Mouse (Mus musculus): ENCODE data around the gene Cbln3.

Cbln3 gene

DNA sequence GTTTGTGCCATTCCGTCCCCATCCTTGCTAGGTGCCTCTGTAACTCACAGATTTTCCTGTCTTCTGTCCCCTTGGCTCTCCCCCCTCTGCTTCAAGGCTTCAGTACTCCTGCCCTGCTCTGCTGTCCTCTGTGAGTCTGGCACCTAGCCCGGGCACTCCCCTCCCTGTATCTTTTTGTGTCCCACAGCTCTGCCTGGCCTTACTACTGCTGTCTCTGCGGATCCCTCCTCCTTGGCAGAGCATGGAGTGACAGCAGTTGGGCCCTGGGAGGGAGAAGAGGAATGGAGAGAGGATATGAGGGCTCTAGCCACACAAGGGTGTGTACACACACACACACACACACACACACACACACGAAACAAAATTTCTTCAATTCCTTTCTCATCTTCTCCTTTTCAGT is at the start of gene Cbln3:
Cbln3 (minus strand) TSS at position 227 of the 400 bp plus-strand sequence.
- peak; percentile 69 to 88 for DNase-seq

DNA sequence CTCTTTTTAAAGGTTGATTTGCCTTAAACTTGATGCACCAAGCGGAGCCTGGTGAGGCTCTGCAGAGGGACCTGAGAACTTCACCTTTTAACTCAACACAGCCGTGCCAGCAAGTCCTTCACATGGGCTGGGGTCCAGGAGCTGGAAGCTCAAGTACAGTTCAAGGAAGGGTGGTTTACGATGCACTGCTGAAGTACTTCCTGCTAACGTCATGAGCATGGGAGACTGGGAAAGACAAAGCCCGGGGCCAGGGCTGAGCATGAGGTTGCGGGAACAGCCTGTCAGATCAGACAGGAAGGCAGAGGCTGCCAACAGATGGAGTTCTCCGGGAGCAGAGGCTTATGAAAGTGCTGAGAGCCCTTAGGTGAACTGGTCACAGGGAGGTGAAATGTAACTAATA is 49.4 kb upstream of the Cbln3 start:
- peak; percentile 85 to 92 for DNase-seq

- no peak for DNase-seq
Measured at GRCm38 (mm10) chr14:55929263-55929997, 45.2 kb upstream of the Cbln3 start.

DNA sequence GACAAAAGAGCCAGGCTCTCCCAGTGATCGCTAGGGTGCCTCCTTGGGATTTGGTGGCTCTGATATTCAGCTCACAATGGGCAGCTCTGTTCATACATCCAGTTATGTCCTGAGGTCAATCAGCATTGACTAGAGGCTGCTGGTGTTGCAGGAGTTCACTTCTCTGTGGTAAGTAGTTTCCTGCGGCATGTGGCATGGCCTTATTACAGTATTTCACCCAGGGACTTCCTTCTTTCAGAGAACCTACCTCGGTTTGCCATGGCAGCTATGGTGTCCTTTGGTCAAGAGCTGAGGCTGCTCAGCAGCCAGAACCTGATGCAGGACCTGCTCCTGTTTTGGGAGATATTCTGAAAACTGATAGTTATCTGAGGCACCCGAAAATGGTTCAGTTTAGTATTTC is 42.7 kb upstream of the Cbln3 start:
- no peak for DNase-seq

DNA sequence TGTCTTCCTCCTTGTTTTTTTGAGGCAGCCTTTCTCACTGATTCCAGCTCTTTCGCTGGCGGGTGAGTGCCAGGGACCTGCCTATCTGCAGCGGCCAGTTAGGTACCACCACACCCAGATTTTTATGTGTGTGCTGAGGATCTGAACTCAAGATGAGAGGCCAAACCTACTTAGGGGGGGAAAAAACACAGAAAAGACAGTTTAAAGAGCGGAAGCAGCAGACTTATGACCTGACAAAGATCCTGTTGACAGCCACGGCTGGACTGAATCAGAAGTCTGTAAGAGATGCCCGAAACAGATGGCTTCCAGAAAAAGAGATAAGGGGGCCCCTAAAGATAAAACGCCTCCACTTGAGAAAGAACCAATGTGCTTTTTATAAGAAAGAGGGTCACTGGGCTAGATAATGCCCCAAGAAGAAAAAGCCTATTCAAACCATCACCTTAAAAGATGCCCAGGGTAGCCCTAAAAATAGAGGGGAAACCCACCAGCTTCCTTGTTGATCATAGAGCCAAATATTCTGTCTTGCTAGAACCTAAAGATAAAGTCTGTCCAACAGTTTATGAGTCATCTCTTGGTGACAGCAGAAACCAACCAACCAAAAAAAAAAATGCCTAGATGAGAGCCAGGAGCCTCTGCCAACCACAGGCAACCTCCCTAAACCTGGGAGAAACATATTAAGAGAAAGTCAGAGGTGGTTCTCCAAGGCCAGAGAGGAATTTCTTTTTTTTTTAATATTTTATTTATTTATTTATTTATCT is 38.5 kb upstream of the Cbln3 start:
- DNase-seq = no peak

DNA sequence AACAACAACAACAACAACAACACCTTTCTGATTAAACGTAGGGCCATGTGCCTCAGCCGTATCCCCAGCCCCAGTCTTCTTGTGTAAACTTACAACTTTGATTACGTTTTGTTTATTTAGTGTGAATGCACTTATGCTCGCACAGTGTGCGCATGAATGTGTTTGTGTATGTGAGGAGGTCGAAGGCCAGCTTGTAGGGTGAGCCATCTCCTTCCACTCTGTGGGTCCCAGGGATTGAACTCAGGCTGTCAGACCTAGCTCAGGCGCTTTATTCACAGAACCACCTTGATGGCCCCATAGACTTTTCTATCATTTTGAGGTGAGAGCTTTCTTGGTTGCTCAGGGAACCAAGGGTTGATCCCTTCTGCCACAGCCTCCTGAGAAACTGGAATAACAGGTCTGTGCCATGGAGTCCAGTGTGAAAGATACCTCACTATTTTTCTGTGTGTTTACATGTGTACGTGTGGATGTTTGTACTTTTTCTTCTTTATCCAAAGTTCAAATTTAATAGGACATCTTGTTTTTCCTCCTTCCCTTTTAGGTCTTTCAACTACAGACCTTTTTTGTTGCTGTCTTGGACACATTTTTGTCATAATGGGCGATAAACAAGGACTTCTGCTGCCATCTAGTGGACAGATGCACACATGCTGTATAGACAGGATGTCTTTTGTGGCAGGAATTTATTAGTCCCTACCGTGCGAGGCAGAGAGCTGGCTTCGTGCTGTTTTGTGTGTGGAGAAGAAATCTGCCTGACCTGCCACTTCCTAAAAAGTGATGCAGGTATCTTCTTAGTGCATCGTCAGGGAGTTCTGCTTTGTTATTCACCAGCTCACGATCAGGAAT is 34.3 kb upstream of the Cbln3 start:
- peak in 1 of 2 experiments; percentile 78 for DNase-seq

- DNase-seq = no peak
Measured at GRCm38 (mm10) chr14:55913406-55913805, 29.2 kb upstream of the Cbln3 start.

GRCm38 (mm10) chr14:55905518-55905917 is 21.3 kb upstream of the Cbln3 start:
- no peak for DNase-seq

- no peak for DNase-seq
Measured at GRCm38 (mm10) chr14:55900414-55900755, 16.2 kb upstream of the Cbln3 start.

DNA sequence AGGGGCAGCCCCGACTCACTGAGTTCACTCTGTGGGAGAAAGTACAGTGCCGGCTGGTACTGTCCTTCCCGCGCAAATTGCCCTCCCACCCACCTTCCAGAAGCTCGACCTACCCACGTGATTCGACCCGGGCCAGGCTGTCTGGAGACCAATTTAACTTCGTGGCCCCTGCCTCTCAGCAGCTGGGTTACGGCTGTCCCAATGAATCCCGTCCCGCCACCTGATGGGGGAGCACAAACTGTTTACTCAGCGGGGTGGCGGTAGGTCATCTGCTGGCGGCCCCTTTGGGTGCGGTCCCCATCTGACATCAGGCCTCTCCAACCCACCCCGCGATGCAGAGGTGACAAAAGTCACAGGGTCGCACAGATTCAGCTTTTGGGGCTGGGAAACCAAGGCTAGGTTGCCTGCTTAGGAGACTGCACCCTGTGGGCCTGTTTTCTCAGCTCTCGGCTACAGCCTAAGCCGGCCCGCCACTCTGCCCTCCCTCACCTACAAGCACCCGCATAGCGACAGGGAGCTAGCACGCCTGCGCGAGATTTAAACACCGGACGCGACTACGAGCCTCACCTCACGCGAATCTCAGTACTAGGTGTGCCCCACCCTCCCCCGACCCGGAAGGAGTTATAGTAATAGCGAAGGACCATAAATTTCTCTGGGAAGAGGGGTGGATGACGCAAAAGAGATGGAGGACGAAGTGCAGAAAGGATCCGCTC is 15.7 kb upstream of the Cbln3 start, which contains the start of gene Sdr39u1:
Sdr39u1 (minus strand) TSS at position 593 of the 713 bp plus-strand sequence.
- peak; percentile 90 to 92 for DNase-seq

DNA sequence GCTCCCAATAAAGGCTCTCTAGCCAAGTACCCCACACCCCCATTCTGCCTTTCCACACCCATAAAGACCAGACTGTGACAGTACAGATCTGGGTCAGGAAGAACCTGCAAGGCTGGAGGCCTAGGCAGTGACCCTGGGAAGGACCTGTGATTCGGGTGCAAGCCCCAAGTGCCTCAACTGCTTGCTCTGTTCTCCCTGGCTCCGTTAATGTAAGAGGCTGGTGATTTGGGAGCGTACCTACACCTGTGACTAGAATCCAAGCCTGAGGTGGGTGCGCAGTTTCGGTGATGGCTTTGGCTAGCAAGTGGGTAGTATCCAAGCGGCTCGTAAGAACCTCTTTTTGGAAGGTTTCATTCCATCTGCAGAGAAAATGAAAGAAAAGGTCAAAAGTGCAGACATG is 14.8 kb upstream of the Cbln3 start:
- no peak for DNase-seq

DNA sequence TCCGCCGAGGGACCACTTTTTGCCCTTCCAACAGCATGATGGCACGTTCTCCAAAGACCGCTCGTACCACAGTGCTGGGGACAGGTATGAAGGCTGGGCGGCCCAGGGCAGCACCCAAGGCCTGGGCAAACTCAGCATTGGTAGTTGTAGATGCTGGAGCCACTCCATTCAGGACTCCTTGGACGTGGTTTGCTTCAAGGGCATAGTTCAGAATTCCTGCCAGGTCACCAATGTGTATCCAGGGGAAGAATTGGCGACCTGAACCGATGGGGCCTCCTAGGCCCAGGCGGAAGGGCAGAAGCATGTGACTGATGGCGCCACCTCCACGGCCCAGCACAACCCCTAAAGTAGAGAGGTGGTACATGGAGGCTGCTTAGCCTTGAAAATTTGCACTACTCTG is 13.5 kb upstream of the Cbln3 start:
- DNase-seq = no peak

DNA sequence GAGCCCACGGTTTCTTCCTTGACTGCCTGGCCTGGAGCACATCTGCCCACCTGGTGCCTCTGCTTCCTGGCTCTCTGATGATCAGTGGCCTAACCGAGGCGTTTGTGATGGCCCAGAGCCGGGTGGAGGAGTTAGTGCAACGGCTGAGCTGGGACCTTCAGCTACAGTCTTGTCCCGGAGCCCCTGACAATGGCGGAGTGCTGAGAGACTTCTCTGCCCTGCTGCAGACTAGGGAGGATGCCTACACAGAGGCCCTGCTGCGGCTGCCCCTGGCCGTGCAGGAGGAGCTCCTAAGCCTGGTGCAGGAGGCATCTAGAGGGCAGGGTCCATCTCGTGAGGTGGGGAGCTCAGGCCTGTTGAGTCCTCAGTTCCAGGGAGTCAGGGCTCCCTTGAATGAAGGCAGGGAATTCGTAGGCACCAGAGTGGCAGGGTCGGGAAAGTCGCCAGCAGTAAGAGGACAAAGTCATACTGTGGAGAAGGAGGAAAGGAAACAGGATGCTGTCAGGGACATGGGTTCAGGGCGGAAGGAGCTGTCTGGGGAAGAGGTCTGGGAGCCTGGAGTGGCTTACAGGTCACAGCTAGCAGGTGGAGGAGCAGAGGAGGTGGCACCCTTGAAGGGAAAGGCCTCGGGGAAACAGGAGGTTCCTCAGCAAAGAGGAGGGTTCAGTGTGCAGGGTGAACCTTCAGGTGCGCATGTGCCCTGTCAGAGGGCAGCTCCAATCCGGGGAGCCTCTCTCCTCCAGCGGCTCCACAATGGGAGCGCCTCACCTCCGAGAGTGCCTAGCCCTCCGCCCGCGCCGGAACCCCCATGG is 2.6 kb upstream of the Cbln3 start:
- DNase-seq = no peak

GRCm38 (mm10) chr14:55885791-55886271 is 1.6 kb upstream of the Cbln3 start:
- peak; percentile 70 to 73 for DNase-seq

DNA sequence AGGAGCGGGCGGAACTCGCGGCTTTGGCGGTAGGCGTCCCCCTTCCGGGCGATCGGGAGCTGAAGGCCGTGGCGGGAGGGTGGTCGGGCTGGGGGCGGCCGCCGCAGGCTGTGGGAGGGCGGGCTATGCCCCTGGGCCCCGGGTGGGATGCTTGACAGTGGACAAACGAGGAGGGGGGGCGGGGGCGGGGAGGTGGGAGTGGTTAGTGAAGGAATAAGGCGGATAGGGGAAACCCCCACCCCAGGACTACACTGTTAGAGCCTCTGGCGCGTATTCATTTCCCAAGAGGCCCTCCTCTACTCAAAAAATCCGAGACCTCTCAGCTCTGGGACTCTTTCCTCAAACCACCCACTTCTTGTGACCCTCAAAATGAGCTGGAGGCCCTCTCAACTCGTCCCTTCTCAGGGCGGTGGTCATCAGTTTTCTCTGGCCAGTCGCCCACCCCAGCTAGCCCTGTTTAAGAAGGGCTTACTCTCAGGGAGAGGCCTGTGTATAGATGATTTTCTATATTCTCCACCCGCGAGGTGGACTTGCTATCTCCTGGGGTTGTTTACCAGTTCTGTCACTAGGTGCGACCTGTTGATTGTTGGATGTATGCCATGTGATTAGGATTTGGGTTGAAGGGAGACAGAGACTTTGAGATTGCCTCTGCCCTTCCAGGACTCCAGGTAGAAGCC is 1.1 kb upstream of the Cbln3 start:
- DNase-seq = no peak

DNA sequence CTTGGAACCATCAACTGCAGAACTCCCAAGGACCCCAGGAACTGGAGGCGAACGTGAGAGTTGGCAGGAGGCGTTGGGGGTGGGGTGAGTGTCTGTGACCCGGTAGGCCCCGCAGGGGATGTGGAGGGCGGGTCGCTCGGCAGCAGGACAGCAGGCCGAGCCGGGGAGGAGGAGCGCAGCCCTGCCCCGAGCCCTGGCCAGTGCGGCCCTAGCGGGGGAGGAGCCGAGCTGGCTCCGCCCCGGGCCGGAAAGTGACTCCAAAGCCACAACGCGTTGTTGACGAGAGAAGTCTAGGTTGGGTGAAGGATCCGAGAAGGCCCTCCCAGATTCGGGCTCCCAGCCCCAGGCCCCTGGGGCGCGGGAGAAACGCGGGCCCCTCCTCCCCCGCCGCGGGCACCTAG is 521 bp upstream of the Cbln3 start, which contains the start of gene Khnyn:
Khnyn (plus strand) TSS at position 235 of the 401 bp plus-strand sequence.
- DNase-seq = peak; percentile 94 to 98

DNA sequence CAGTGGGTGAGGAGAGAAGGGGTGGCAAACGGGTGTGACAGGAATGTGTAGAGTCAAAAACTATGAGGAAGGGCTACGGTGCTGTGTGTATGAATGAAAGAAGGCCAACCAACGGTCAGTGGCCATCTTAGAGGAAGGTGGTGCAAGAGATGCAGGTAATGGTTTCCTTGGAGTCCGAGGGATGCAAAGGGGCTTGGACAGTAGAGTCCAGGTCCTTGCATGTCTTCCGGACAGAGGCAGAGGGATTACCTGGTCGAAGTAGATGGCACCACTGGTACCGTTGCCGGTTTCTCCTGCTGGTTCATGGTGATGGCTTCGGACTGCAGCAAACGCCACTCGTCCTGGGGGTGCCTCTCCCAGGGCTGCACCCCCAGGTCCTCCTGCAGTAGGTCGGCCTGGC is 529 bp downstream of the Cbln3 start:
- DNase-seq = no peak

DNA sequence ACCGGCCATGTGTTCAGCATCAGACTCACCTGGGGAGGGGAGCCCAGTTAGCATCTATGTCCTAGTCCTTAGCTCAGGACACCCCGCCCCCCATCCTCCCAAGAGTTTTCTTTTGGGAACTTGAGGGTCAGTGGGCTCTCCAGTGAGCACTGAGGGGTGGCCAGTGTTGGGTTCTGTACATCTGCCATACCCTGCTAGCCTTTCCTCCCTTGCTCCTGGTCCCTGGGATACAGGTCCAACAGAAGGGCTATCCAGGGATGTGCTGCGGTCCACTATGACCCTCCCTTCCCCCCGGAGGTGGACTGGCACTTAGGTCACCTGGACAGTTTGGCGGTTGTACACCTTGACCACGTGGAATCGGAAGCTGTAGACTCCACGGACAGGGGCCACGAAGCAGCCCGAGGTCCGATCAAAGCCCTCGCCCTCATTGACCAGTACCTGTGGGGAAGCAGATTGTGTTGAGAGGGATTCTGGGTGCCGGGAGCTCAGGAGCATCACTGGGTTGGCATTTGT is 987 bp downstream of the Cbln3 start:
- DNase-seq = no peak

- no peak for DNase-seq
Measured at GRCm38 (mm10) chr14:55882171-55882641, 2.0 kb downstream of the Cbln3 start.

- no peak for DNase-seq
Measured at GRCm38 (mm10) chr14:55880982-55881381, 3.2 kb downstream of the Cbln3 start.

DNA sequence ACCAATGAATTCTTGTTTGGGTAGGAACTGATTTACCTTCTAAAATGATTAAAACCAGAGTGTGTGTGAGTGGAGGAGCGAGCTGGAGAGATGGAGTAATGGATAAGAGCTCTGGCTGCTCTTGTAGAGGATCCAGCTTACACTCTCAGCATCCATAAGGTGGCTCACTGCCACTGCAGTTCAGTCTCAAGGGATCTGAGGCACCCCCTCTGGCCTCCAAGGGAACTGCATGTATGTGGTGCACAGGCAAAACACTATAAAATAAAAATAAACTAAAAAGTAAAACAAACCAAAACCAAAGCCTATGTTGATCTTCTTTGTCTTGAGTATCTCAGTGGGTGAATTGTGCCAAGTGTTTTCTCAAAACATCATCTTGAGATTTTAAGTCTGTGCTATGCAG is 4.6 kb downstream of the Cbln3 start:
- DNase-seq = peak; percentile 82 to 88

Measured in lung, postnatal 4 days (tissue).